Mouse (Mus musculus) limb, embryonic 11.5 days (tissue): ENCODE data around the gene Nup188. TPM values are rescaled to one million over a fixed set of nuclear protein-coding genes. Genes with fewer than 3 reads are reported as not detected.

ENCODE experiments used
- ATAC-seq: fragments of 200-750 bp; cut with Nextera tagmentation; 2 replicates; pipeline ENCODE4 v1.8.0; 2017; ENCODE audit warnings: low read depth; ENCODE audit not compliant: insufficient number of reproducible peaks, low FRiP score, low TSS enrichment
- DNase-seq: peaks from one replicate; pipeline ENCODE4 v3.0.0-alpha.2; 2015; ENCODE audit warnings: low spot score
- H3K27ac ChIP-seq: fragments of 300-500 bp; sonication (generic); replicated peaks from 2 replicates; pipeline ENCODE4 v1.5.1; 2014; ENCODE audit warnings: low read depth, mild to moderate bottlenecking, low read length
- H3K27me3 ChIP-seq: fragments of 300-500 bp; sonication (generic); 2 replicates; pipeline ENCODE4 v1.6.1; 2014; ENCODE audit warnings: mild to moderate bottlenecking, low read length, mixed read lengths; ENCODE audit not compliant: control insufficient read depth, insufficient read depth
- H3K36me3 ChIP-seq: fragments of 300-500 bp; sonication (generic); 2 replicates; pipeline ENCODE4 v1.6.1; 2014; ENCODE audit warnings: mild to moderate bottlenecking, low read length, moderate library complexity, mixed read lengths; ENCODE audit not compliant: control insufficient read depth, insufficient read depth
- H3K4me1 ChIP-seq: fragments of 300-500 bp; sonication (generic); 2 replicates; pipeline ENCODE4 v1.6.1; 2014; ENCODE audit warnings: low read length, mixed read lengths; ENCODE audit not compliant: control insufficient read depth, insufficient read depth
- H3K4me2 ChIP-seq: fragments of 300-500 bp; sonication (generic); 2 replicates; pipeline ENCODE4 v1.6.1; 2014; ENCODE audit warnings: low read depth, mild to moderate bottlenecking, moderate library complexity; ENCODE audit not compliant: severe bottlenecking
- H3K4me3 ChIP-seq: fragments of 300-500 bp; sonication (generic); 2 replicates; pipeline ENCODE4 v1.5.1; 2014; ENCODE audit warnings: low read depth, low read length
- H3K9ac ChIP-seq: fragments of 300-500 bp; sonication (generic); 2 replicates; pipeline ENCODE4 v1.6.1; 2014; ENCODE audit warnings: mild to moderate bottlenecking, low read length
- H3K9me3 ChIP-seq: fragments of 300-500 bp; sonication (generic); 2 replicates; pipeline ENCODE4 v1.6.1; 2016; ENCODE audit warnings: low read length; ENCODE audit not compliant: control insufficient read depth
- WGBS: fragments of 180-500 bp; shearing (Covaris S2); extraction: QIAGEN DNeasy Blood & Tissue Kit; methylation state at CpG from one replicate; pipeline ENCODE4 v1.1.7; 2014; 5-methylcytosine and 5-hydroxymethylcytosine counted together
- polyA plus RNA-seq: library from polyadenylated mRNA; unstranded; fragments of >200 nt; fragmentation: Nextera tagmentation; extraction: Ambion mirVana; gene quantifications from 2 replicates; pipeline ENCODE4 v1.2.1, GENCODE M21; 2014

Gene Nup188
- polyA plus RNA-seq, 1 experiment from 2014 or later: 69.0 TPM

DNA sequence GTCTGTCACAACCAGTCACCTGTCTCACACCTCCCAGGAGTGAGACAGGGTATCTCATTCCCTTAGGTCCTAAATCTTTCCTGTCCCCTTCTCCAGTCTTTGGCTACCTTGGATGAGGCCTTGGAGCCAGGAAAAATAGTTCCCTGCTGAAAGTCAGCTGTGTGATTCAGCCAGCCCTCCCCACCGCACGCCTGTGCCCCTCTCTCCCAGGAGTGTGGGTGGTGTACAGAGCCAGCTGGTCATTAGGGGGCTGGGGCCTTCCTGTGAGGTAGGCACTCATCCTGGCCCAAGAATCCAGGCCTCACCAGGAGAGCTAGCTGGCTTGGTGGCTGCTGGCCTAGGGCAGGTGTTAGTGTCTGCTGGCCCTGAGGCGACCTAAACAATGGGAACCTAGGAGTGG lies 33.7 kb upstream of the Nup188 start:
- no peak overlapping the region for H3K27ac ChIP-seq
- H3K4me2 ChIP-seq: no peak overlapping the region
- H3K36me3 ChIP-seq: peaks cover 20% of the 10 kb centered on the region
- H3K9me3 ChIP-seq: no peaks in the 10 kb centered on the region
- H3K27me3 ChIP-seq: no peaks in the 10 kb centered on the region
- H3K4me1 ChIP-seq: peaks cover 4% of the 10 kb centered on the region; the same call in 1 of the 2 replicates
- no peak for DNase-seq
- no peak overlapping the region for H3K4me3 ChIP-seq
- no peak overlapping the region for H3K9ac ChIP-seq
- ATAC-seq: no peak
- 73% methylated on average over 3 of the region's 3 CpGs for WGBS

DNA sequence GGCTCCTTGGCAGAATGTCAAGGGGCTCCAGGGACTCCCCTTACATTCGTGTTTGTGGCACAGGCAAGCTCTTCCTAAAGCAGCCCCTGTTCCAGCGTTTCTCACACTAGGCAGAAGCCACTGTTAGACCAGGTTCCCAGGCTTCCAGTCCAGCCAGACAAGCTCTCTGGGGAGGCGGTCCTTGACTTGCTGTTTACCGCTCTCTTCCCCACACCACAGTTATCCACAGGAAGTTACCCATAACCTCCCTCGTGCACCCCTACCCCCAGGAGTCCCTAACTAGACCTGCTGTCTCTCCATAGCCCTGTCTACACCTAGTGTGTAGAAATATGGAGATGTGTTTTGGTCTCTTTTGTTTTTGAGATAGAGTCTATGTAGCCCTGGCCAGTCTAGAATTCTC lies 32.4 kb upstream of the Nup188 start:
- 88% methylated on average over 5 of the region's 5 CpGs for WGBS
- ATAC-seq (no peak), DNase-seq (no peak)
- Histone ChIP-seq H3K27me3 (no peaks in the 10 kb centered on the region), H3K4me2 (no peak overlapping the region), H3K9ac (no peak overlapping the region), H3K9me3 (no peaks in the 10 kb centered on the region), H3K27ac (no peak overlapping the region), H3K36me3 (peaks cover 24% of the 10 kb centered on the region), H3K4me1 (peaks cover 6% of the 10 kb centered on the region; the same call in 1 of the 2 replicates), H3K4me3 (no peak overlapping the region)

- ATAC-seq: no peak
- H3K4me1 ChIP-seq: peaks cover 6% of the 10 kb centered on the region; the same call in 1 of the 2 replicates
- WGBS: 97% methylated on average over 42 of the region's 42 CpGs
- no peak for DNase-seq
- H3K9ac ChIP-seq: no peak overlapping the region
- H3K4me3 ChIP-seq: no peak overlapping the region
- H3K27ac ChIP-seq: no peak overlapping the region
- no peak overlapping the region for H3K4me2 ChIP-seq
- peaks cover 29% of the 10 kb centered on the region for H3K36me3 ChIP-seq
- H3K9me3 ChIP-seq: no peaks in the 10 kb centered on the region
- no peaks in the 10 kb centered on the region for H3K27me3 ChIP-seq
Measured at GRCm38 (mm10) chr2:30255631-30256395, 30.4 kb upstream of the Nup188 start.

DNA sequence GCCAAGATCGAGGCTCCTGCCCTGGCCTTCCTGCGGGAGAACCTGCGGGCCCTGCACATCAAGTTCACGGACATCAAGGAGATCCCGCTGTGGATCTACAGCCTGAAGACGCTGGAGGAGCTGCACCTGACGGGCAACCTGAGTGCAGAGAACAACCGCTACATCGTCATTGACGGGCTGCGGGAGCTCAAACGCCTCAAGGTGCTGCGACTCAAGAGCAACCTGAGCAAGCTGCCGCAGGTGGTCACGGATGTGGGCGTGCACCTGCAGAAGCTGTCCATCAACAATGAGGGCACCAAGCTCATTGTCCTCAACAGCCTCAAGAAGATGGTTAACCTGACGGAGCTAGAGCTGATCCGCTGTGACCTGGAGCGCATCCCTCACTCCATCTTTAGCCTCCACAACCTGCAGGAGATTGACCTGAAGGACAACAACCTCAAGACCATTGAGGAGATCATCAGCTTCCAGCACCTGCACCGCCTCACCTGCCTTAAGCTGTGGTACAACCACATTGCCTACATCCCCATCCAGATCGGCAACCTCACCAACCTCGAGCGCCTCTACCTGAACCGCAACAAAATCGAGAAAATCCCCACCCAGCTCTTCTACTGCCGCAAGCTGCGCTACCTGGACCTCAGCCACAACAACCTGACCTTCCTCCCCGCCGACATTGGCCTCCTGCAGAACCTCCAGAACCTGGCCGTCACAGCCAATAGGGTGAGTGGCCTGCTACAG lies 29.4 kb upstream of the Nup188 start:
- H3K27ac ChIP-seq: no peak overlapping the region
- no peak overlapping the region for H3K4me2 ChIP-seq
- H3K9me3 ChIP-seq: no peaks in the 10 kb centered on the region
- H3K36me3 ChIP-seq: peaks cover 27% of the 10 kb centered on the region
- ATAC-seq (no peak), DNase-seq (no peak)
- no peak overlapping the region for H3K4me3 ChIP-seq
- H3K9ac ChIP-seq: no peak overlapping the region
- 0 out of 2 replicates have a peak, but pooled peaks cover 2% of the 10 kb centered on the region for H3K4me1 ChIP-seq
- H3K27me3 ChIP-seq: no peaks in the 10 kb centered on the region
- 97% methylated on average over 30 of the region's 30 CpGs for WGBS

GRCm38 (mm10) chr2:30257699-30258460 lies 28.3 kb upstream of the Nup188 start:
- H3K9me3 ChIP-seq: no peaks in the 10 kb centered on the region
- no peak overlapping the region for H3K4me2 ChIP-seq
- 89% methylated on average over 7 of the region's 7 CpGs for WGBS
- DNase-seq: no peak
- ATAC-seq: no peak
- 0 out of 2 replicates have a peak, but pooled peaks cover 2% of the 10 kb centered on the region for H3K4me1 ChIP-seq
- H3K27me3 ChIP-seq: no peaks in the 10 kb centered on the region
- H3K9ac ChIP-seq: no peak overlapping the region
- H3K4me3 ChIP-seq: no peak overlapping the region
- no peak overlapping the region for H3K27ac ChIP-seq
- H3K36me3 ChIP-seq: peaks cover 34% of the 10 kb centered on the region

GRCm38 (mm10) chr2:30258600-30258999 lies 27.6 kb upstream of the Nup188 start:
- DNase-seq (no peak), ATAC-seq (no peak)
- Histone ChIP-seq H3K4me3 (no peak overlapping the region), H3K4me2 (no peak overlapping the region), H3K27ac (no peak overlapping the region), H3K9me3 (no peaks in the 10 kb centered on the region), H3K27me3 (no peaks in the 10 kb centered on the region), H3K9ac (no peak overlapping the region), H3K4me1 (0 out of 2 replicates have a peak, but pooled peaks cover 2% of the 10 kb centered on the region), H3K36me3 (peaks cover 37% of the 10 kb centered on the region)
- 87% methylated on average over 4 of the region's 4 CpGs for WGBS

GRCm38 (mm10) chr2:30259131-30260064 lies 26.8 kb upstream of the Nup188 start:
- H3K27me3 ChIP-seq: no peaks in the 10 kb centered on the region
- DNase-seq (no peak), ATAC-seq (no peak)
- no peak overlapping the region for H3K4me2 ChIP-seq
- 0 out of 2 replicates have a peak, but pooled peaks cover 2% of the 10 kb centered on the region for H3K4me1 ChIP-seq
- 91% methylated on average over 15 of the region's 15 CpGs for WGBS
- H3K4me3 ChIP-seq: no peak overlapping the region
- peaks cover 37% of the 10 kb centered on the region for H3K36me3 ChIP-seq
- H3K9ac ChIP-seq: no peak overlapping the region
- H3K27ac ChIP-seq: no peak overlapping the region
- no peaks in the 10 kb centered on the region for H3K9me3 ChIP-seq
